20 mouse cellular contexts compared by ENCODE assay signal in the genomic region with DNA sequence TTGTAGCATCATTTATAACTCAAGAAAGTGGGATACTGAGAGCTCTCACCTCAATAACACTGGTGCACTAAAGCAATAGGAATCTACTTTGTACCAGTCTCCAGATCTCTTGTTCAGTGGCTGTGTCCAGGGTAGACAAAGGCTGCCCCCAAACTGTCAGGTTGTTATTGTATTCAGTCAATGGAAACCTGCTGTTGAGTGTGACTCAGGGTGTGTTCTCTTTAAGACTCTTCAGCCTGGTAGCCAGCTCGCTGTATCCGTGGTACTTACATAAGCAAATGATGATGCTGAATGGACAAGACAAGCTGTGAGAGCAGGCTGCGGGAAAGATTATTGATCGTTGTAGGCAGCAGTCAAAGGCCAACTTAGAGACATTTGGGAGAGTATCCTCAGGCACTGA.
"Had no signal": no experiment of that assay in that cellular context is flagged by ENCODE, and none has a peak within 500 bp of the region (broad histone marks: within the 10 kb centered on the region; RNA-seq: fewer than 3 reads in every experiment).

No protein-coding gene starts in this region.

- ATAC-seq: liver, postnatal 0 days; lung, postnatal 0 days; midbrain, embryonic 13.5 days; midbrain, embryonic 15.5 days had no signal

- DNase-seq: liver, embryonic 13.5 days; liver, postnatal 0 days; lung, adult 2 months; lung, postnatal 14 days; lung, postnatal 36 days; right cerebral cortex, adult 18-20 months; right cerebral cortex, postnatal 25 days; right cerebral cortex, postnatal 4 days; spleen, adult 18-20 months; thymus, adult 2 months; thymus, postnatal 25 days; thymus, postnatal 4 days had no signal

- H3K27me3 ChIP-seq: liver, embryonic 13.5 days; liver, embryonic 15.5 days; lung, embryonic 15.5 days; midbrain, embryonic 13.5 days; midbrain, embryonic 15.5 days; neural tube, embryonic 12.5 days had no signal

- H3K4me3 ChIP-seq: liver, embryonic 13.5 days; liver, embryonic 15.5 days; lung, embryonic 15.5 days; megakaryocyte, embryonic 14.5 days; midbrain, embryonic 13.5 days; midbrain, embryonic 15.5 days; neural tube, embryonic 12.5 days had no signal

- H3K36me3 ChIP-seq: liver, embryonic 13.5 days; liver, embryonic 15.5 days; lung, embryonic 15.5 days; midbrain, embryonic 13.5 days; midbrain, embryonic 15.5 days; neural tube, embryonic 12.5 days had no signal

- H3K9ac ChIP-seq: liver, embryonic 13.5 days; liver, embryonic 15.5 days; liver, postnatal 0 days; lung, embryonic 15.5 days; midbrain, embryonic 13.5 days; midbrain, embryonic 15.5 days; neural tube, embryonic 12.5 days had no signal

- H3K4me2 ChIP-seq: liver, embryonic 13.5 days; liver, embryonic 15.5 days; lung, embryonic 15.5 days; midbrain, embryonic 13.5 days; midbrain, embryonic 15.5 days; neural tube, embryonic 12.5 days had no signal

- H3K4me1 ChIP-seq: liver, embryonic 13.5 days; liver, embryonic 15.5 days; lung, embryonic 15.5 days; neural tube, embryonic 12.5 days had no signal

- H3K9me3 ChIP-seq: liver, embryonic 13.5 days; liver, embryonic 15.5 days; lung, embryonic 15.5 days; midbrain, embryonic 13.5 days; midbrain, embryonic 15.5 days; neural tube, embryonic 12.5 days had no signal

- H3K27ac ChIP-seq: liver, embryonic 13.5 days; liver, embryonic 15.5 days; lung, embryonic 15.5 days; macrophage; midbrain, embryonic 13.5 days; midbrain, embryonic 15.5 days; neural tube, embryonic 12.5 days had no signal
